Mouse (Mus musculus) heart, adult 2 months (tissue): ENCODE measurements at regions not wholly inside any gene's neighbourhood (a gene's known extent, or its start where the extent isn't known, plus 50 kb on each side); places are given as distances from the start of the nearest gene placed in this dataset.

ENCODE experiments used
- CTCF ChIP-seq: fragments of 200-600 bp; IDR thresholded peaks from 2 replicates; pipeline ENCODE4 v1.8.1; 2022; ENCODE audit warnings: antibody characterized with exemption, mild to moderate bottlenecking, moderate library complexity
- EP300 ChIP-seq: fragments of 200-500 bp; IDR thresholded peaks from 2 replicates; pipeline ENCODE4 v1.6.1; 2011; ENCODE audit warnings: low read depth, low read length, control low read depth; ENCODE audit not compliant: insufficient read depth
- POLR2A ChIP-seq: fragments of 200-500 bp; IDR thresholded peaks from 2 replicates; pipeline ENCODE4 v1.6.1; 2011; ENCODE audit warnings: mild to moderate bottlenecking, low read depth, low read length, control low read depth; ENCODE audit not compliant: insufficient read depth

DNA sequence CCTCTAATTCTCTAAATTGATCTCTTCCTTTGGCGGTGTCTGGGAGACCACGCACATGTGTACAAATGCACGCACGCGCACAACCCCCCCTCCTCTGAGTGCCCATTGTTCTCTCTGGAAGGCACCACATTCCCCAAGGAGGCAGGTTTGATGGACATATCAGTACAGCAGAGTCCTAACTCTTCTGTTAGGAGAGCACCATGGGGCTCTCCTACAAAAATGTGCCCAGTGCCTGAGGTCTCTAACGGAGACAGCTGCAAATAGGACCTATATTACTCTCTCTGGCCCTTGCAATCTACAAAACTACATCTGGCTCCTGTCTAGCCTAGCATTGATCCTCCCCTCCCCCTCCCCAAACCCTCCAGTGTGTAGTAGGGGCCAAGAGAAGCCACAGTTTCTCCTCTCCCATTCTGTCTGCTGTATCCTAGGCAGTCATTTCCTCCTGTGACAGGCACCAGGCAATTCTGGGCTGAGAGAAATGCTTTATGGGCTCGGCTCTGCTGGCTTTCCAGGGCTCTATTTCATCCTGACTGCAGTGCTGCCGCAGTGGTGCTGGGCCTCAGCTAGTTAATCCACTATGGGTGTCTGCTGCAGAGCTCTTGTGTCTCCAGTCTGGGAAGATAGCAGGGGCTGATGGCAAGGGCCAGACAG is 340.6 kb downstream of the Rps24 start:
- no peak for TF ChIP-seq EP300
- TF ChIP-seq CTCF, result no peak
- TF ChIP-seq POLR2A, result no peak
